Mouse (Mus musculus): ENCODE measurements around the gene Rangrf. TPM values are rescaled to one million over a fixed set of nuclear protein-coding genes. Genes with fewer than 3 reads are reported as not detected.

Rangrf gene
- polyA plus RNA-seq, 1 experiment from 2014 or later = 34.5 TPM

GRCm38 (mm10) chr11:68956697-68957096 is 18.3 kb downstream of the Rangrf start:
- ATAC-seq = no peak
- 36% methylated on average over 13 of the region's 13 CpGs for WGBS
- peaks cover 11% of the 10 kb centered on the region; the same call in 1 of the 2 replicates for H3K4me1 ChIP-seq (replicated peaks; ENCODE audit: control insufficient read depth, insufficient read depth, low read length)
- no peak overlapping the region for H3K4me2 ChIP-seq (ENCODE audit: low read length)
- H3K36me3 ChIP-seq (ENCODE audit: control insufficient read depth, insufficient read depth) = no peaks in the 10 kb centered on the region
- no peak overlapping the region; the same call in 1 of the 2 replicates for H3K4me3 ChIP-seq (replicated peaks; ENCODE audit: low read length)
- H3K27me3 ChIP-seq (replicated peaks; ENCODE audit: control insufficient read depth, insufficient read depth, low read length) = peaks cover 9% of the 10 kb centered on the region
- H3K27ac ChIP-seq (ENCODE audit: low read length) = no peak overlapping the region
- 0 out of 2 replicates have a peak overlapping the region, but pooled peaks have one; percentile 17 for H3K9ac ChIP-seq (replicated peaks; ENCODE audit: low read depth, low read length)
- H3K9me3 ChIP-seq (ENCODE audit: control insufficient read depth, low read length) = no peaks in the 10 kb centered on the region

- peaks cover 9% of the 10 kb centered on the region for H3K27me3 ChIP-seq (replicated peaks; ENCODE audit: control insufficient read depth, insufficient read depth, low read length)
- H3K4me3 ChIP-seq (replicated peaks; ENCODE audit: low read length) = no peak overlapping the region; the same call in 1 of the 2 replicates
- H3K27ac ChIP-seq (ENCODE audit: low read length) = no peak overlapping the region
- no peaks in the 10 kb centered on the region for H3K36me3 ChIP-seq (ENCODE audit: control insufficient read depth, insufficient read depth)
- H3K9me3 ChIP-seq (ENCODE audit: control insufficient read depth, low read length) = no peaks in the 10 kb centered on the region
- ATAC-seq = no peak
- no peak overlapping the region for H3K4me2 ChIP-seq (ENCODE audit: low read length)
- peaks cover 11% of the 10 kb centered on the region; the same call in 1 of the 2 replicates for H3K4me1 ChIP-seq (replicated peaks; ENCODE audit: control insufficient read depth, insufficient read depth, low read length)
- WGBS = 57% methylated on average over 3 of the region's 3 CpGs
- H3K9ac ChIP-seq (replicated peaks; ENCODE audit: low read depth, low read length) = no peak overlapping the region
These were observed 18.9 kb downstream of the Rangrf start for GRCm38 (mm10) chr11:68956107-68956506.

- H3K27ac ChIP-seq (ENCODE audit: low read length) = no peak overlapping the region
- peak overlapping the region; percentile 45 for H3K4me3 ChIP-seq (replicated peaks; ENCODE audit: low read length)
- peak overlapping the region; percentile 63 for H3K4me2 ChIP-seq (ENCODE audit: low read length)
- no peak for ATAC-seq
- whole genome bisulfite sequencing = 67% methylated on average over 5 of the region's 5 CpGs
- peak overlapping the region; percentile 19; the same call in 1 of the 2 replicates for H3K9ac ChIP-seq (replicated peaks; ENCODE audit: low read depth, low read length)
- H3K4me1 ChIP-seq (replicated peaks; ENCODE audit: control insufficient read depth, insufficient read depth, low read length) = peaks cover 11% of the 10 kb centered on the region; the same call in 1 of the 2 replicates
- peaks cover 9% of the 10 kb centered on the region for H3K27me3 ChIP-seq (replicated peaks; ENCODE audit: control insufficient read depth, insufficient read depth, low read length)
- no peaks in the 10 kb centered on the region for H3K9me3 ChIP-seq (ENCODE audit: control insufficient read depth, low read length)
- H3K36me3 ChIP-seq (ENCODE audit: control insufficient read depth, insufficient read depth) = no peaks in the 10 kb centered on the region
These were observed 19.5 kb downstream of the Rangrf start for GRCm38 (mm10) chr11:68955473-68955872.

GRCm38 (mm10) chr11:68954408-68954807 is 20.6 kb downstream of the Rangrf start:
- Histone ChIP-seq H3K4me3 (replicated peaks; ENCODE audit: low read length) (peak overlapping the region; percentile 45), H3K9me3 (ENCODE audit: control insufficient read depth, low read length) (no peaks in the 10 kb centered on the region), H3K27me3 (replicated peaks; ENCODE audit: control insufficient read depth, insufficient read depth, low read length) (peaks cover 9% of the 10 kb centered on the region), H3K9ac (replicated peaks; ENCODE audit: low read depth, low read length) (peak overlapping the region; percentile 55), H3K4me2 (ENCODE audit: low read length) (peak overlapping the region; percentile 63), H3K36me3 (ENCODE audit: control insufficient read depth, insufficient read depth) (no peaks in the 10 kb centered on the region), H3K4me1 (replicated peaks; ENCODE audit: control insufficient read depth, insufficient read depth, low read length) (peaks cover 11% of the 10 kb centered on the region; the same call in 1 of the 2 replicates), H3K27ac (ENCODE audit: low read length) (no peak overlapping the region)
- ATAC-seq = no peak
- 2% methylated on average over 17 of the region's 17 CpGs for WGBS

GRCm38 (mm10) chr11:68953903-68954302 is 21.1 kb downstream of the Rangrf start:
- 9% methylated on average over 13 of the region's 13 CpGs for WGBS
- Histone ChIP-seq H3K36me3 (ENCODE audit: control insufficient read depth, insufficient read depth) (no peaks in the 10 kb centered on the region), H3K9ac (replicated peaks; ENCODE audit: low read depth, low read length) (peak overlapping the region; percentile 55; the same call in 1 of the 2 replicates), H3K4me1 (replicated peaks; ENCODE audit: control insufficient read depth, insufficient read depth, low read length) (peaks cover 11% of the 10 kb centered on the region; the same call in 1 of the 2 replicates), H3K4me2 (ENCODE audit: low read length) (peak overlapping the region; percentile 63), H3K27ac (ENCODE audit: low read length) (no peak overlapping the region), H3K4me3 (replicated peaks; ENCODE audit: low read length) (peak overlapping the region; percentile 45), H3K9me3 (ENCODE audit: control insufficient read depth, low read length) (no peaks in the 10 kb centered on the region), H3K27me3 (replicated peaks; ENCODE audit: control insufficient read depth, insufficient read depth, low read length) (peaks cover 9% of the 10 kb centered on the region)
- ATAC-seq = no peak

- Histone ChIP-seq H3K27ac (ENCODE audit: low read length) (peak overlapping the region; percentile 67), H3K4me2 (ENCODE audit: low read length) (peak overlapping the region; percentile 47), H3K4me3 (replicated peaks; ENCODE audit: low read length) (peak overlapping the region; percentile 38), H3K27me3 (replicated peaks; ENCODE audit: control insufficient read depth, insufficient read depth, low read length) (no peaks in the 10 kb centered on the region; the same call in 1 of the 2 replicates), H3K9me3 (ENCODE audit: control insufficient read depth, low read length) (no peaks in the 10 kb centered on the region), H3K9ac (replicated peaks; ENCODE audit: low read depth, low read length) (peak overlapping the region; percentile 54), H3K36me3 (ENCODE audit: control insufficient read depth, insufficient read depth) (no peaks in the 10 kb centered on the region), H3K4me1 (replicated peaks; ENCODE audit: control insufficient read depth, insufficient read depth, low read length) (no peaks in the 10 kb centered on the region)
- ATAC-seq = peak; percentile 54
- 2% methylated on average over 12 of the region's 12 CpGs for WGBS
These were observed 27.4 kb downstream of the Rangrf start for GRCm38 (mm10) chr11:68947542-68947993.

GRCm38 (mm10) chr11:68946806-68947440 is 28.1 kb downstream of the Rangrf start:
- H3K4me2 ChIP-seq (ENCODE audit: low read length) = peak overlapping the region; percentile 45
- no peaks in the 10 kb centered on the region for H3K4me1 ChIP-seq (replicated peaks; ENCODE audit: control insufficient read depth, insufficient read depth, low read length)
- H3K36me3 ChIP-seq (ENCODE audit: control insufficient read depth, insufficient read depth) = no peaks in the 10 kb centered on the region
- peak overlapping the region; percentile 38 for H3K4me3 ChIP-seq (replicated peaks; ENCODE audit: low read length)
- no peak overlapping the region for H3K27ac ChIP-seq (ENCODE audit: low read length)
- no peaks in the 10 kb centered on the region for H3K9me3 ChIP-seq (ENCODE audit: control insufficient read depth, low read length)
- WGBS = 12% methylated on average over 14 of the region's 16 CpGs
- peak overlapping the region; percentile 45; the same call in 1 of the 2 replicates for H3K9ac ChIP-seq (replicated peaks; ENCODE audit: low read depth, low read length)
- ATAC-seq = 0 out of 2 replicates have a peak, but pooled peaks have one; percentile 36
- no peaks in the 10 kb centered on the region; the same call in 1 of the 2 replicates for H3K27me3 ChIP-seq (replicated peaks; ENCODE audit: control insufficient read depth, insufficient read depth, low read length)

GRCm38 (mm10) chr11:68946001-68946400 is 29.0 kb downstream of the Rangrf start:
- Histone ChIP-seq H3K4me1 (replicated peaks; ENCODE audit: control insufficient read depth, insufficient read depth, low read length) (no peaks in the 10 kb centered on the region), H3K4me2 (ENCODE audit: low read length) (no peak overlapping the region), H3K9me3 (ENCODE audit: control insufficient read depth, low read length) (no peaks in the 10 kb centered on the region), H3K27ac (ENCODE audit: low read length) (no peak overlapping the region), H3K9ac (replicated peaks; ENCODE audit: low read depth, low read length) (no peak overlapping the region), H3K27me3 (replicated peaks; ENCODE audit: control insufficient read depth, insufficient read depth, low read length) (no peaks in the 10 kb centered on the region; the same call in 1 of the 2 replicates), H3K4me3 (replicated peaks; ENCODE audit: low read length) (no peak overlapping the region), H3K36me3 (ENCODE audit: control insufficient read depth, insufficient read depth) (no peaks in the 10 kb centered on the region)
- 88% methylated on average over 4 of the region's 4 CpGs for WGBS
- ATAC-seq = no peak

- Histone ChIP-seq H3K36me3 (ENCODE audit: control insufficient read depth, insufficient read depth) (no peaks in the 10 kb centered on the region), H3K9me3 (ENCODE audit: control insufficient read depth, low read length) (no peaks in the 10 kb centered on the region), H3K27me3 (replicated peaks; ENCODE audit: control insufficient read depth, insufficient read depth, low read length) (no peaks in the 10 kb centered on the region; the same call in 1 of the 2 replicates), H3K4me3 (replicated peaks; ENCODE audit: low read length) (no peak overlapping the region), H3K4me1 (replicated peaks; ENCODE audit: control insufficient read depth, insufficient read depth, low read length) (peaks cover 4% of the 10 kb centered on the region), H3K4me2 (ENCODE audit: low read length) (no peak overlapping the region), H3K9ac (replicated peaks; ENCODE audit: low read depth, low read length) (no peak overlapping the region), H3K27ac (ENCODE audit: low read length) (no peak overlapping the region)
- ATAC-seq = no peak
- 74% methylated on average over 2 of the region's 2 CpGs for WGBS
These were observed 29.7 kb downstream of the Rangrf start for GRCm38 (mm10) chr11:68945245-68945644.

Data from forebrain, embryonic 16.5 days (tissue).